Mouse (Mus musculus) bone marrow macrophage, adult 2 months (primary cell): ENCODE measurements around the gene Snx30.

Experiments used
- CTCF ChIP-seq: IDR thresholded peaks from 2 replicates; pipeline ENCODE4 v1.5.1; 2012; ENCODE audit warnings: low read depth, mild to moderate bottlenecking, low read length, moderate library complexity
- POLR2A ChIP-seq: IDR thresholded peaks from 2 replicates; pipeline ENCODE4 v1.6.1; 2012; ENCODE audit warnings: mild to moderate bottlenecking, low read depth, low read length, borderline replicate concordance

DNA sequence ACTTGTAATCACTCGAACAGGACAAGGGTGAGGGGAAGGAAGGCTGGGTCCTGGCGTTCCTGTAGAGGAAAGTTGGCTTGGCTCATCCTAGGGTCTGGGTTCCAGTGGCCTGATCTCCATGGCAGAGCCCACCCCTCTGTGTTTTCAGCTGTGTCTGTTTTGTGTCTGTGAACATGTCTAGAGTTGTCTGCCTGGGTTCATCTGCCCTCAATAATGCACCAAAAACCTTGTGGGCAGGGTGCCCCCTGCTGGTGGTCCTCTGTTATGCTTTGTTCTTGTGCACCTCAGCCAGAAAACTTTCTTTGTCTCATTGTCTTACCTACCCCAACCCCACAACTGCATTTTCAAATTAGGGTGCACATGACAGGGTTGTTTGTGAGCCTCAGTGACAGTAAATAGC is 44.5 kb downstream of the Snx30 start:
- TF ChIP-seq CTCF (peak; percentile 88), POLR2A (no peak)
